Mouse (Mus musculus) liver, embryonic 15.5 days (tissue): ENCODE measurements around the gene Plcz1. TPM values are rescaled to one million over a fixed set of nuclear protein-coding genes. Genes with fewer than 3 reads are reported as not detected.

Source experiments
- ATAC-seq: fragments of 200-750 bp; cut with Nextera tagmentation; 2 replicates; pipeline ENCODE4 v1.8.0; 2017; ENCODE audit warnings: moderate number of reproducible peaks, mild to moderate bottlenecking, moderate library complexity; ENCODE audit not compliant: insufficient read depth
- H3K27ac ChIP-seq: fragments of 300-500 bp; sonication (generic); replicated peaks from 2 replicates; pipeline ENCODE4 v1.5.1; 2015; ENCODE audit warnings: mild to moderate bottlenecking, inconsistent platforms
- H3K27me3 ChIP-seq: fragments of 300-500 bp; sonication (generic); 2 replicates; pipeline ENCODE4 v1.6.1; 2015; ENCODE audit warnings: mild to moderate bottlenecking, inconsistent platforms
- H3K36me3 ChIP-seq: fragments of 300-500 bp; sonication (generic); replicated peaks from 2 replicates; pipeline ENCODE4 v1.6.1; 2015; ENCODE audit warnings: moderate library complexity, mild to moderate bottlenecking, inconsistent platforms
- H3K4me1 ChIP-seq: fragments of 300-500 bp; sonication (generic); replicated peaks from 2 replicates; pipeline ENCODE4 v1.6.1; 2015; ENCODE audit warnings: inconsistent platforms
- H3K4me2 ChIP-seq: fragments of 300-500 bp; sonication (generic); 2 replicates; pipeline ENCODE4 v1.6.1; 2015; ENCODE audit warnings: moderate library complexity, mild to moderate bottlenecking, inconsistent platforms
- H3K4me3 ChIP-seq: fragments of 300-500 bp; sonication (generic); replicated peaks from 2 replicates; pipeline ENCODE4 v1.5.1; 2015; ENCODE audit warnings: mild to moderate bottlenecking, inconsistent platforms
- H3K9ac ChIP-seq: fragments of 300-500 bp; sonication (generic); 2 replicates; pipeline ENCODE4 v1.6.1; 2015; ENCODE audit warnings: moderate library complexity, mild to moderate bottlenecking, inconsistent platforms
- H3K9me3 ChIP-seq: fragments of 300-500 bp; sonication (generic); replicated peaks from 2 replicates; pipeline ENCODE4 v1.6.1; 2016; ENCODE audit warnings: inconsistent platforms
- WGBS: fragments of 180-500 bp; shearing (Covaris S2); methylation state at CpG from one replicate; pipeline ENCODE4 v1.1.7; 2015; ENCODE audit warnings: mixed read lengths; ENCODE audit not compliant: insufficient replicate concordance; 5-methylcytosine and 5-hydroxymethylcytosine counted together
- polyA plus RNA-seq: library from polyadenylated mRNA; unstranded; fragments of >200 nt; fragmentation: Nextera tagmentation; extraction: Ambion mirVana; gene quantifications from 2 replicates; pipeline ENCODE4 v1.2.1, GENCODE M21; 2015

The Plcz1 gene
- polyA plus RNA-seq, 1 experiment from 2014 or later, result not detected

DNA sequence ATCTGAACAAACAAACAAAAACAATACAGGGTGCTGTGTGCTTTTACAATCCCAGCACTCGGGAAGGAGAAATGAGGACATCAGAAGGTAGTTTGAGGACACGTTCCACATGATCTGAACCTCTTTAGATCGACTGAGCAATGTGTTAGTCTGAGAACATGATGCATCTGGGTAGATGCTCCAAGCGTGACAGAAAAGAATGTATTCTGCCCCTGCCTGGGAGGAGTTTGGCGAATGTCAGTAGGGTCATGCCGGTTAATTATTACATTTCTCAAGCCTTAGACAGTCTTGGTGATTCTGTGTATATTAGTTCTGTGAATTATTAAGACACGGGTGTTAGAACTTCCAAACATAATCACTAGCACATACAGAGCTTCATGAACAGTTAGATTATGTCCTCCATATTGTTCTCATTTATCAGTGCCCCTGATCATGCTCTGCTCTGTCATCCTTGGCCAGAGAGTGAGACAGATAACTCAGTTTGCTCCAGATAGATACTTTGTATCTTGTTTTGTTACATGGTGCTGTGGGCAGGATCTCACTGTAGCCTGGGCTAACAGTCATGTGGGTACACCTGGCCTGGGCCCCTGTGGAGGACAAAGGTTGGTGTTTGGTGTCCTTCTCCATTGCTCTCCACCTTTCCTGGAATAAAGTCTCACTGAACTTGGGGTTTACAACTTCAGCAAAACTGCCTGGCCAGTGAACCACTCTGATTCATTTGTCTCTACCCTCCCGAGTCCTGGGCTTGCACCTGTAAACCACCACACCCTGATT is 94.0 kb downstream of the Plcz1 start:
- no peak for ATAC-seq

More for the DNA sequence above, 94.0 kb downstream of the Plcz1 start:
- H3K4me1 ChIP-seq, result no peaks in the 10 kb centered on the region
- H3K9ac ChIP-seq, result no peak overlapping the region
- H3K4me2 ChIP-seq, result no peak overlapping the region
- 55% methylated on average over 8 of the region's 8 CpGs for WGBS
- H3K27me3 ChIP-seq, result no peaks in the 10 kb centered on the region
- H3K9me3 ChIP-seq, result no peaks in the 10 kb centered on the region
- no peak overlapping the region for H3K27ac ChIP-seq
- H3K4me3 ChIP-seq, result no peak overlapping the region
- no peaks in the 10 kb centered on the region for H3K36me3 ChIP-seq

Other genes starting within 250 kb of the Plcz1 start
- not detected in 2 replicates for gene Capza3, start 205 bp downstream of the Plcz1 start, polyA plus RNA-seq